Mouse (Mus musculus): ENCODE data around the gene Hsdl1. TPM values are rescaled to one million over a fixed set of nuclear protein-coding genes. Genes with fewer than 3 reads are reported as not detected.

Hsdl1 gene
- polyA plus RNA-seq, 1 experiment = 20.6 TPM

GRCm38 (mm10) chr8:119520102-119520501, 54.9 kb downstream of the Hsdl1 start:
- peaks cover 4% of the 10 kb centered on the region for H3K4me1 ChIP-seq (ENCODE audit: control insufficient read depth, insufficient read depth, low read length)
- H3K27me3 ChIP-seq (ENCODE audit: control insufficient read depth, insufficient read depth, low read length, poor library complexity, severe bottlenecking) = no peaks in the 10 kb centered on the region
- no peak overlapping the region for H3K27ac ChIP-seq (ENCODE audit: insufficient read depth, low read length)
- H3K9ac ChIP-seq (ENCODE audit: low read depth, poor library complexity, severe bottlenecking) = no peak overlapping the region
- H3K36me3 ChIP-seq (ENCODE audit: control insufficient read depth, insufficient read depth, low read length, poor library complexity, severe bottlenecking) = peaks cover 64% of the 10 kb centered on the region
- TF ChIP-seq CTCF (IDR thresholded peaks at IDR 0.05; ENCODE audit: low read depth, low read length) (peak; percentile 77), POLR2A (IDR thresholded peaks at IDR 0.05; ENCODE audit: insufficient read depth, low read length) (no peak), EP300 (IDR thresholded peaks at IDR 0.05; ENCODE audit: insufficient read depth, low read depth, low read length) (no peak)
- H3K4me3 ChIP-seq (ENCODE audit: low read depth, low read length) = no peak overlapping the region
- no peaks in the 10 kb centered on the region for H3K9me3 ChIP-seq (replicated peaks; ENCODE audit: control insufficient read depth, insufficient read depth, low read length, poor library complexity, severe bottlenecking)

GRCm38 (mm10) chr8:119516674-119517073, 58.3 kb downstream of the Hsdl1 start:
- Histone ChIP-seq H3K9ac (ENCODE audit: low read depth, poor library complexity, severe bottlenecking) (no peak overlapping the region), H3K9me3 (replicated peaks; ENCODE audit: control insufficient read depth, insufficient read depth, low read length, poor library complexity, severe bottlenecking) (no peaks in the 10 kb centered on the region), H3K4me3 (ENCODE audit: low read depth, low read length) (no peak overlapping the region), H3K27me3 (ENCODE audit: control insufficient read depth, insufficient read depth, low read length, poor library complexity, severe bottlenecking) (no peaks in the 10 kb centered on the region), H3K27ac (ENCODE audit: insufficient read depth, low read length) (peak overlapping the region; percentile 76; the same call in 1 of the 2 replicates), H3K4me1 (ENCODE audit: control insufficient read depth, insufficient read depth, low read length) (peaks cover 6% of the 10 kb centered on the region), H3K36me3 (ENCODE audit: control insufficient read depth, insufficient read depth, low read length, poor library complexity, severe bottlenecking) (peaks cover 61% of the 10 kb centered on the region)
- TF ChIP-seq EP300 (IDR thresholded peaks at IDR 0.05; ENCODE audit: insufficient read depth, low read depth, low read length) = no peak
- no peak for TF ChIP-seq POLR2A (IDR thresholded peaks at IDR 0.05; ENCODE audit: insufficient read depth, low read length)
- TF ChIP-seq CTCF (IDR thresholded peaks at IDR 0.05; ENCODE audit: low read depth, low read length) = no peak

- Histone ChIP-seq H3K4me1 (ENCODE audit: control insufficient read depth, insufficient read depth, low read length) (peaks cover 6% of the 10 kb centered on the region), H3K36me3 (ENCODE audit: control insufficient read depth, insufficient read depth, low read length, poor library complexity, severe bottlenecking) (peaks cover 59% of the 10 kb centered on the region), H3K9ac (ENCODE audit: low read depth, poor library complexity, severe bottlenecking) (no peak overlapping the region), H3K27ac (ENCODE audit: insufficient read depth, low read length) (peak overlapping the region; percentile 81), H3K27me3 (ENCODE audit: control insufficient read depth, insufficient read depth, low read length, poor library complexity, severe bottlenecking) (no peaks in the 10 kb centered on the region), H3K4me3 (ENCODE audit: low read depth, low read length) (no peak overlapping the region), H3K9me3 (replicated peaks; ENCODE audit: control insufficient read depth, insufficient read depth, low read length, poor library complexity, severe bottlenecking) (no peaks in the 10 kb centered on the region)
- no peak for TF ChIP-seq POLR2A (IDR thresholded peaks at IDR 0.05; ENCODE audit: insufficient read depth, low read length)
- peak; percentile 90 for TF ChIP-seq EP300 (IDR thresholded peaks at IDR 0.05; ENCODE audit: insufficient read depth, low read depth, low read length)
- TF ChIP-seq CTCF (IDR thresholded peaks at IDR 0.05; ENCODE audit: low read depth, low read length) = no peak
Measured at GRCm38 (mm10) chr8:119515767-119516166, 59.2 kb downstream of the Hsdl1 start.

GRCm38 (mm10) chr8:119514940-119515339, 60.0 kb downstream of the Hsdl1 start:
- H3K4me1 ChIP-seq (ENCODE audit: control insufficient read depth, insufficient read depth, low read length) = peaks cover 6% of the 10 kb centered on the region
- TF ChIP-seq CTCF (IDR thresholded peaks at IDR 0.05; ENCODE audit: low read depth, low read length) (no peak), POLR2A (IDR thresholded peaks at IDR 0.05; ENCODE audit: insufficient read depth, low read length) (no peak), EP300 (IDR thresholded peaks at IDR 0.05; ENCODE audit: insufficient read depth, low read depth, low read length) (no peak)
- H3K27me3 ChIP-seq (ENCODE audit: control insufficient read depth, insufficient read depth, low read length, poor library complexity, severe bottlenecking) = no peaks in the 10 kb centered on the region
- no peak overlapping the region for H3K4me3 ChIP-seq (ENCODE audit: low read depth, low read length)
- H3K9ac ChIP-seq (ENCODE audit: low read depth, poor library complexity, severe bottlenecking) = no peak overlapping the region
- H3K9me3 ChIP-seq (replicated peaks; ENCODE audit: control insufficient read depth, insufficient read depth, low read length, poor library complexity, severe bottlenecking) = no peaks in the 10 kb centered on the region
- H3K36me3 ChIP-seq (ENCODE audit: control insufficient read depth, insufficient read depth, low read length, poor library complexity, severe bottlenecking) = peaks cover 63% of the 10 kb centered on the region
- peak overlapping the region; percentile 81 for H3K27ac ChIP-seq (ENCODE audit: insufficient read depth, low read length)

GRCm38 (mm10) chr8:119513405-119513804, 61.6 kb downstream of the Hsdl1 start:
- Histone ChIP-seq H3K36me3 (ENCODE audit: control insufficient read depth, insufficient read depth, low read length, poor library complexity, severe bottlenecking) (peaks cover 65% of the 10 kb centered on the region), H3K27ac (ENCODE audit: insufficient read depth, low read length) (no peak overlapping the region), H3K4me1 (ENCODE audit: control insufficient read depth, insufficient read depth, low read length) (peaks cover 6% of the 10 kb centered on the region), H3K4me3 (ENCODE audit: low read depth, low read length) (no peak overlapping the region), H3K27me3 (ENCODE audit: control insufficient read depth, insufficient read depth, low read length, poor library complexity, severe bottlenecking) (no peaks in the 10 kb centered on the region), H3K9me3 (replicated peaks; ENCODE audit: control insufficient read depth, insufficient read depth, low read length, poor library complexity, severe bottlenecking) (no peaks in the 10 kb centered on the region), H3K9ac (ENCODE audit: low read depth, poor library complexity, severe bottlenecking) (no peak overlapping the region)
- TF ChIP-seq EP300 (IDR thresholded peaks at IDR 0.05; ENCODE audit: insufficient read depth, low read depth, low read length) = no peak

Other genes with a start within 250 kb of the Hsdl1 start
- gene Hsbp1, start 230.7 kb downstream of the Hsdl1 start, polyA plus RNA-seq (2011; ENCODE audit: insufficient read depth, insufficient read length, low read depth, missing spikeins) = 140 and 152 TPM in 2 replicates
- 6.9 and 7.4 TPM in 2 replicates for gene Mlycd, start 180.3 kb downstream of the Hsdl1 start, polyA plus RNA-seq (2011; ENCODE audit: insufficient read depth, insufficient read length, low read depth, missing spikeins)
- not detected in 2 replicates for gene Osgin1, start 141.1 kb downstream of the Hsdl1 start, polyA plus RNA-seq (2011; ENCODE audit: insufficient read depth, insufficient read length, low read depth, missing spikeins)
- 3.8 and 4.3 TPM in 2 replicates for gene Necab2, start 128.5 kb downstream of the Hsdl1 start, polyA plus RNA-seq (2011; ENCODE audit: insufficient read depth, insufficient read length, low read depth, missing spikeins)
- not detected in 2 replicates for gene Slc38a8, start 73.5 kb downstream of the Hsdl1 start, polyA plus RNA-seq (2011; ENCODE audit: insufficient read depth, insufficient read length, low read depth, missing spikeins)
- gene Mbtps1, start 16.4 kb downstream of the Hsdl1 start, polyA plus RNA-seq (2011; ENCODE audit: insufficient read depth, insufficient read length, low read depth, missing spikeins) = 117 and 118 TPM in 2 replicates
- 0.28 TPM in 1 of 2 replicates, not detected in the other for gene Dnaaf1, start 52 bp upstream of the Hsdl1 start, polyA plus RNA-seq (2011; ENCODE audit: insufficient read depth, insufficient read length, low read depth, missing spikeins)
- gene Taf1c, start 30.0 kb upstream of the Hsdl1 start, polyA plus RNA-seq (2011; ENCODE audit: insufficient read depth, insufficient read length, low read depth, missing spikeins) = 7.3 and 7.5 TPM in 2 replicates
- 1.7 and 2.0 TPM in 2 replicates for gene Adad2, start 37.6 kb upstream of the Hsdl1 start, polyA plus RNA-seq (2011; ENCODE audit: insufficient read depth, insufficient read length, low read depth, missing spikeins)
- gene Kcng4, start 60.5 kb upstream of the Hsdl1 start, polyA plus RNA-seq (2011; ENCODE audit: insufficient read depth, insufficient read length, low read depth, missing spikeins) = not detected in 2 replicates
- not detected in 2 replicates for gene Wfdc1, start 91.2 kb upstream of the Hsdl1 start, polyA plus RNA-seq (2011; ENCODE audit: insufficient read depth, insufficient read length, low read depth, missing spikeins)
- gene Atp2c2, start 124.8 kb upstream of the Hsdl1 start, polyA plus RNA-seq (2011; ENCODE audit: insufficient read depth, insufficient read length, low read depth, missing spikeins) = 2.8 and 3.4 TPM in 2 replicates
- gene Tldc1, start 203.2 kb upstream of the Hsdl1 start, polyA plus RNA-seq (2011; ENCODE audit: insufficient read depth, insufficient read length, low read depth, missing spikeins) = 12.7 and 15.5 TPM in 2 replicates

Data from ES-Bruce4 (cell line).